Mouse (Mus musculus) adrenal gland, postnatal 4 days (tissue): ENCODE measurements around the gene Mid2. TPM values are rescaled to one million over a fixed set of nuclear protein-coding genes. Genes with fewer than 3 reads are reported as not detected.
A peak's percentile ranks its signal among the peaks of the same experiment; 100 is the strongest.
"Not testable (repeated sequence)": the region's sequence is repeated elsewhere in the genome, so short reads cannot be mapped to it uniquely, and the experiment has no call there.

Source experiments
- DNase-seq, 2 experiments: peaks; one replicate each; pipeline ENCODE4 v3.0.0; 2021 to 2022; ENCODE audit warnings: low spot score in 2 of 2, mixed read lengths in 2 of 2
- long read RNA-seq, 2 experiments: library from polyadenylated mRNA; stranded (forward); transcript quantifications; one replicate each; pipeline ENCODE4 v2.0.0; 2021
- total RNA-seq, 2 experiments: library from RNA; stranded (reverse); gene quantifications; 2 replicates each; pipeline ENCODE4 v1.2.3; 2021

Gene Mid2
- total RNA-seq = 10 to 100 TPM; 25.8 to 36.3 TPM
- long read RNA-seq, experiment 1, partial matches to known transcripts = 0 of 1 reads
- long read RNA-seq, experiment 1, other reads (novel, unspliced or antisense) = 1 of 1 reads
- long read RNA-seq, experiment 2 = 0 reads

DNA sequence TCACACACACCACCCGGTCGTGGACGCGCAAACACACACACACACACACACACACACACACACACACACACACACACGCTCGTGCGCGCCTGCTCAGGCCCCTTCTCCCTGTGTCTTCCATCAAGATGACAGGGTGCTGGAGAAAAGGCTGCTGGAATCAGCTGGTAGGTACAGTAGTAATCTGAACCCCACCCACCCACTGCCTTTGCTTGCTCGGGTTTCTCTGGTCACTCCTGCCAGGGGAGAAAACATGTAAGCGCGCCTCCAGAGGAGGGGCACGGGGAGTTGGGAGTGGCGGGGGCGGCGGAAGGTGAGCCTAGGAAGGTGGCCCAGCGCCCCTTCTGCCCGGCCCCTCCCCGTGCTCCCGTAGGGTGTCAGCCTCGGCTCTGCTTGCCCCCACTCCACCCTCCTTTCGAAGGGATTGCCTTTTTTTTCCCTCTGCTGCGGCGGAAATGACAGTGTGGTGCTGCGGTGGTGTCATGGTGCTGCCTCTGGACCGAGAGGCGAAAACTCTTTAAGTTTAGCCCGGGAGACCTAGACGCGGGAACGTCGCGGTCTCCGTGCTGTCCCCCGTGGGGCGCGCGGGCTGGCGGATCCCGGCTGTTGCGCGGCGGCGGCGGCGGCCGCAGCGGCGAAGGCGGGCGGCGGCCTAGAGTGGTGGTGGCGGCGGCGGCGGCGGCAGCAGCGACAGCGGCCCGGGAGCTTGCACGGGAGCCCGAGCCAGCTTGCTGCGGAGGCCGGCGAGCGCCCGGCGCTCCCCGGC is at the start of gene Mid2:
TSS of gene Mid2 (plus strand) at position 121 of the 763 bp plus-strand sequence.
- DNase-seq = peak; percentile 3 to 5

DNA sequence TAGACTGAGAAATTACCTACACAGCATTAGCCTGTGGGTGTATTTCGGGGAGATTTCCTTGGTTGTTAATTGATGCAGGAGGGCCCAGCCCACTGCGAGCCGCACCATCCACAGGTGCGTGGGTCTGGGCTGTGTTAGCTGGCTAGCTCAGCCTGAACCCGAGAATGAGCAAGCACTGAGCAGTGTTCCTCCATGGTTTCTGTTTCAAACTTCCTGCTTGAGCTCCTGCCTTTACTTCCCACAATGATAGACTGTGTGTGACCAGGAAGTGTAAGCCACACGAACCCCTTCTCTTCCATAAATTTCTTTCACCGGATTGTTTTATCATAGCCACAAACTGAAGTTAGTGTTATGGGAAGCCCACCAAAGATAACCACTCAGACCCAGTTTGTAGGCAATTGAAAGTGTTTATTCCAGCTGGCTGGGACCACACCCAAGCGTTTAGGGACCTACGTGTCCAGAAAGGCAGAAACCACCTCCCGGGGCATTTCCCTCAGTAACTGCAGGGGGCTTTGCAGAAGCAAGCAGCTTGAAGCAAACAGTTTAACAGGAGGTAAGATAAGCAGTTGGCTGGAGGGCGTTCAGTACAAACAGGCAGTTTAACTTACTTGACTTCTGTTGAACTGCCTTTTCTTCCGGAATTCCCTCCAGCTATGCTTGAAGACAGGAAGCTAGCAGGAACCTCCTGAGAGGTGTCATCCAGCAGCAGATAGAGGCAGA is 39.4 kb upstream of the Mid2 start:
- DNase-seq = no peak

DNA sequence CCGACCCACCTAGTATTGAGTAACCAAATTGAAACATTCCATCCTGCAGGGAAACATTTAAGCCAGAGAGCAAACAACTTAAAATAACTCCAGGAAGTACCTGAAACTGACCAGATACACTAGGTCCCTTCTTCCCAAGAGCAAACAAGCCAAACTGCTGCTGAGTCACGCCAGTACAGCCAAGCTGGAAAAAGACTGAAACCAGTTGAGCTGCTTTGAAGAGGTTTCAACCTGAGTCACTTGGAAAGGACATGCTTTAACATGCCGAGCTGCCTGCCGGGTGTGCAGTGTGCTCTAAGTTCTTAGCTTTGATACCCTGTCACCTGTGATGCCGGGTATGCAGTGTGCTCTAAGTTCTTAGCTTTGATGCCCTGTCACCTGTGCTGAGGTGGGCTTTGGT is 26.4 kb upstream of the Mid2 start:
- DNase-seq = no peak

DNA sequence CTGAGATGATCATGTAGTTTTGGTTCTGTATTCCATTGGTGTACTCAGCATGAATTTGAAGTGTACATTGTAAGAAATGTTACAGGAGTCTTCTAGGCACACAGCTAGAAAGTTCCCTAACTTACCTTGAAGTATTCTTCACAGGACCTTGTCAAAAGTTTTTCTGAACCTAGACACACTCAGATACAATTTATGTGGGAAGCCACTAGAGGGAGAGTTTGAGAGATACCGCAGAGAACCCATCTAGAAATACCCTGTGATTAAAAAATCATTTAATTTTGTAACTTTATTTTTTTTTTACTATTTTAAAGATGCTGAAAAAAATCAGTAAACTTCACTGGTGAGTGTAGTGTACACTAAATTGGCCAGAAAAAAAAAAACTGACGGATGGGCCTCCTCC is 24.8 kb upstream of the Mid2 start:
- DNase-seq = no peak

DNA sequence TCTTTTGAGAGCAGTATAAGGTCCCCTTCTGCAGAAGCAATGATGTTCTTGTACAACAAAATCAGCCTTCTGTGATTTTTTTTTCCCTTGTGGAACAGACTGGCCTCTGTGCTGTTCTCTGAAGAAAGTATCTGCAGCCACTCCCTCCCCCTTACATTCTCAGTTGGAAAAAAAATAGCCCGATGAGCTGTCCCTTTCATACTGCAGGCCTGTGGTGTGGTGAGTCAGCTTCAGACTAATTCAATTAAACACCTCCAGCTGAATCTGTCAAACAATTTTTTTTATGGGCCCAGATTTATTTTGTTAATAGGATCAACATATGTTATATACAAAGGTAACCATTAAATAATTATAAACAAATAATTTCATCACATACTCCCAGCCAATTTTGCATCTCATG is 3.7 kb upstream of the Mid2 start:
- no peak for DNase-seq

DNA sequence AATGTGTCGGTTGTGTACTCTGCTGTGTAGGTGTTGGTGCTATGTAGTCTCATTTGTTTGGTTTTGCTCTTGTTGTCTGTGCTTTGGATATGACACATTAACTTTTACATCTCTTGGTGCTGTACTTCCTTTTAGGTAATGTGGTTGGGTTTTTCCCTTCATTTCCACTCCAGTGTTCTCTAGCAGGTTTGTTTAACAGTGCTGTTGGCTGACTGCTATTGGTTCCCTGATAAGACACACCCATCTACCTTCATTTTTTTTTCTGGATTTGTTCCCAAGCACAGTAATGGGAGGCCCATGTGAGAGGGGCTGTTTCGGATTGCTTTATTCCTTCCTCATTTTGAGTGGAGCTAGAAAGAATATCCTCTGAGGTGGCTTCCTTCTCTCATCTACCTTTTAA is 883 bp upstream of the Mid2 start:
- no peak for DNase-seq

DNA sequence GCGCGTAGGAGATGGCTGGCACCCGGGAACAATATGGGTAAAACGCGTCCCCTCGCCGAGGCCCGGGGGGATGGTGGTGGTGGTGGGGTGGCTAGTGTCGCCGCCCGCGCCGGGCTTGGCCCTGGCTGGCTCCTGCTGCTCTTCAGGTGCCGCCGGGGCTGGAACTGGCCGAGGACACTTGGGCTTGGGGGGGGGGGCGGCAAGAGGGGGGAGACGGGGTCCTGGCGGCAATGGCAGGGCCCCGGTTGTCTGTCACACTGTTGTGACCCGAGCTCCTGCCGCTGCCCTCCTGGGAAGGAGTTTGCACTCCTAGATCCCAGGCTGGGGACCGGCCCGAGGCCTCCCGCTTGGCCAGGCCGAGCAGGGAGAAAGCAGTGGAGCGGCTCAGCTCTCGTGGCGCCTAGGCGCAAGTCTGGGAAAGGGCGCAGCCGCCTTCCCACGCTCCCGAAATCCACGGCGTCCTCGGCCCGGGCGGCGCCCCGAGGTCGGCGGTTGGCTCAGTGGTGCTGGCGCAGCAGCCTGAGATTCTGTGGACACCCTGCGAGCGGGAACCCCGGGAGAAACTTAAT is 927 bp downstream of the Mid2 start:
- DNase-seq = peak; percentile 4 to 11

DNA sequence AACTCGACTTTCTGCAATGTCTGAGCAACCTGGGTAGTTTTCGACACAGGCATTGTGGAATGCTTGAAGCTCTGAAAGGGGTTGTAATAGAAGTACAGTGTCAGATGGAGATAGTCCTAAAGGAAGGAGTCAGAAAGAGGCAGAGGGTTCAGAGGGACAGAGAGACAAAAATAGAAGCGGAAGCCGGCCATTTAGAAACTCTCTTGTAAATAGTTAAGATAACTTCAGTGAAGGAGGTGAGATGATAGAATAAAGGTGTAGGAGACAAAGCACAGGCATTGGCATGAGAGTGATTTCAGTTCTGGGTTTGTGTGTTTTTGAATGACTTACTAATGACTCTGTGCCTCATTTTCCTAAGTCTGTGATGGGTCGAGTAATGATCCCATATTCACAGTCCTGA is 11.0 kb downstream of the Mid2 start:
- no peak for DNase-seq

DNA sequence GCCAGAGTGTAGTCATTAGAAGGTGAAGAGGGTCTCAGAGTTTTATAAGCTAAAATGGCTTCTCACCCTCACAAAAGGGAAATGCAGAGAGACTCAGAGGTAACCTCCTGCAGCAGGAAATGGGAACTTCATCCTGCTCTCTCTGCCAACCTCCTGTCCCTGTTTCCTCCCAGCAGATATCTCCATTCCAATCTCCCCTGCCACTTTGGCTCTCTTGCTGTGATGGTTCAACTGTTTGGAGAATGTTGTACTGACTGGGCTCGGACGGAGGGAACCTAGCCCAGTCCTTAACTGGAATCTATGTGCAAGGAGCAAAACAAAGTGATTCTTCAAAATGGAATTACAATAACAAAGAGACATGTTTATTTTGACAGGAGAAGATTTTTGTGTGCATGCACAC is 23.9 kb downstream of the Mid2 start:
- no peak for DNase-seq

DNA sequence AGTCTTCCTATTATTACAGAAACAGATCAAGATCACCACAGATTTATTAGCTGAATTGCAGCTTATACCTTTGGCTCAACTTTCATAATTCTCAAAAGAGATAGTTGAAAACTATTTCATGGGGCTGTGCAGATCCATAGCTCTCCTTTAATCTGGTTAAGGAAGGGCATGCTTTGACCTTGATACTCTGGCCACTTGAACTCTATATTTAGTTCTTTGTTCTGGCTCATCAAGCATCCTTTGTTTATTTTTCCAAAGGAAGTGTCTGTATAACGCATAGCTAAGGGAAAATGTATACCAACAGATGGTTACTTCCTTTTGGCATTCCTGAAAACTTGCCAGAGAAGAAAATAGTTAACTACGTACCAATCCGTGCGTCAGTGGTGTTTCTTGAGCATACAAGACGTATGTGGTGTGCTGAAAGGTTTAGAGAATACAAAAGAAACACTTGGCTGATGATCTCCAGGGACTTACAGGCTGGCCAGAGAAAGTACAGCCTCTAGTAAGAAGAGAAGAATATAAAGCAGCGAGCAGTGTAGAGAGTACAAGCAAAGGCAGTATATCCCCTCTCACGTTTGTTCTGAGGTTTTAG is 33.6 kb downstream of the Mid2 start:
- DNase-seq = not testable (repeated sequence)

DNA sequence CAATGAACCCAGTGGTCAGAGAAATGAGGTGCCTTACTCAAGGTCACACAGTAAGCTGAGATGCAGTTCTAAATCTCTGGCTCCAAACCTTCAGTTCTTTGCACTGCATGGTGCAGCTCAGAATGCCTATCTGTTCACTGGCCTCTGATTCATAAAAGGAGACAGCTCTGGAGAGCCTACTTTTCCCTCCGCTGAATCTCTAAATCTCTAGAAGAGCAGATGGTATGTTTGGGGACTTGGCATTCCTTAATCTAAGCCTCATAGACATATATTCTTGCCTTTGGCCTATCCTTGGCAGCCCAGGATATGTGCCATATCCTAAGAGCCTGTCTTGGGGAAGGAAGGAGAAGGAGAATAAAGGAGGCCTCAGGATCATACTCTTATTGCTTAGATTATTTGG is 38.8 kb downstream of the Mid2 start:
- no peak for DNase-seq

DNA sequence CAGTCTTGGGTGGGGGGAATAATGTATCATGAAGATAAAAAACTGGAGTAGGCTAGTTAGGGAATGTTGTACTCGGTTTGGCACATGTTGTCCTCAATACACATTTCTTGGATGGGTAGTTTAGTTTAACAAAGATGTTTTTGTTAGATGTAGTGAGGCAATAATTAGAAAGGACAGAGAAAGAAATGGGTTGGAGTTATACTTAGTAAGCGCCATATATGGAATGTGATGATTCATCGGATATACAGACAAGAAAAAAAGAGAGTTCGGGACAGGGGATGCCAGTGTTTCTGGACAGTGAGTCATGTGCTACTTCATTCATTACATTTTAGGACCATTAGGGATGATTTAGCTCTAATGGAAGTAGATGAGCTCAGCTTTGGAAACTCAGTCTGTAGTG is 41.7 kb downstream of the Mid2 start:
- DNase-seq = no peak

DNA sequence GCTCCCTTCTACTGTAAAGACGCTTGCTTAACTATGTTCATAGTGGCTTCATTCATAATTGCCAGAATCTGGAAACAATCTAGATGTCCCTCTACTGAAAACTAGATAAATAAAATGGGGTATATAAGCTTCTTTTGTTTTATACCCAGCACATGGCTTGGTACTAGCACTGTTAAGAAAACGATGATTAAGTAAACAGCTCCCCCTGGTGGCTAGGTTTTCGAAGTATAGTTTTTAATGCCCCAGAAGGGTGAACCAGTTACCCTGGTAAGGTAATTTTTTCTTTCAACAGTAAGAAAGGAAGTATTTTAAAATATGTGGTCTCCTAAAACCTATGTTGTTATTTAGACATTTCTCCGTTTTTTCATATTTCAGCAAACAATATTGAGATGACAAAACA is 58.0 kb downstream of the Mid2 start:
- no peak for DNase-seq

DNA sequence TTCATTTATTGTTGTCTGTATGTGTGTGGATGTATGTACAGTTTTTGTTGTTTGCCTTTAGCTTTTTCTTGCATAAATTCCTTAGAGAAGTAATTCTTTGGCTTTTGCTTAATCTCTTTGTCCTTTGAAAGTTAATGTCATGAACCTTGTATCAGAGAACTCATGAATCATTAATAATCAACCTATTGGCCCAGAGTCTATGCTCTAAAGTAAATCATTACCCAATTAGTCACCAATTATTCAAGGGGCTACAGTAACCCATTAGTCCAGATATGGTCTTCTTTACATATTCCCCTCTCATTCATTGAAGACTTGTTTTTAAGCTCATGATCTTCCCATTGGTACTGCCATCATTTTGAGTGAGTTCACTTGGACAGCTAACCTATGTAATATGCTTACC is 74.6 kb downstream of the Mid2 start:
- DNase-seq = no peak

DNA sequence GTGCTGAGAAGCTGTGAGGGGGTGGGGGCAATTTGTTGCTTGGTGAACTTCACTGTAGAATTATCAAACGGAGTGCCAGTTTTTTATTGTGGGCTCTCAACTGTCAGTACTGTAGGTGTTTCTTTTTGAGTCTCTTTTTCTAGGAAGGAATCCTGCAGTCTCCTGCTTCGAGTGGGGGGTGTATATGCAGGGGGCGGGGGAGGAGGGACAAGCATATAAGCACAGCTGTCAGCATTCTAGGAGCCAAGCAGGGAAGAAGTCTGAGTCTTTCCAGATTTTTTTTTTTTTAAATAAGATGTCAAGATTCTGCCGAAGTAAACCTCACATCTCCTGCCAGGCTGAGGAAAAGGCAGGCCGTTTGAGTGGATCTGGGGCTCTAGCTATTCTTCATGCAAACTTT is 78.8 kb downstream of the Mid2 start:
- DNase-seq = no peak

DNA sequence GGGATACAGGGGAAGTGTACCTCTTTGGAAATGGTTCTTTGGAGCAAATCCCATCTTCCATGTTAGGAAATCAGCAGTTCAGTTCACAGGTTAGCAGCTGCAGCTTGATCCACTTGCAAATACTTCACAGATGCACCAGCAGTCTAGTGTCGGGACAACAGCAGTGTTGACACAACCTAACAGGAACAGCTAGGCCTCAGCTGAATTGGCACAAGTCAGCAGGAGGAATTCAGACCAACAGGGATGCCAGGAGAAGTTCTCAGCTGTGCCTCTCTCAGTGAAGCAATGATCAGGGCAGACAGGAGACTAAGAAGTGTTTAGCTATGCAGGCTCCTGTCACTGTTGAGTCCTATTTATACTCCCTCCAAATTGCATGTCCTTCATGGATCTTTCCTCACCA is 105.4 kb downstream of the Mid2 start:
- DNase-seq = no peak

DNA sequence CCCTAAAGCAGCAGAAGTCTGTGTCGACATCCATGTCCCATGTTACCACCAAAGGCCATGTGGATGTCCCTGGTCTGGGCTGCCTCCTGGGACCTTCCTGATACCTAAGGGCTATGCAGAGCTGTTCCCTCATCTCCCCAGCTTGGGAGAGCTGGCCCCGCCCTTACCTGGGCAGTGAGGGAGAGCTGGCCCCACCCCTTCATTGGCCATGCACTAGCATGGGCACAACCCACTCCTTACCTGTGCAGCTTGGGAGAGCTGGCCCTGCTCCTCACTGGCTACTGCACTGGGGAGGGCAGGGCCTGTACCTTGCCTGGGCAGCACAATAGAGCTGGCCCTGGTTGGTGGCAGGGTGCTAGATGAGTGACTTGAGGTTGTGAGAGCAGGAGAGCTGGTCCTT is 140.9 kb downstream of the Mid2 start:
- no peak for DNase-seq

DNA sequence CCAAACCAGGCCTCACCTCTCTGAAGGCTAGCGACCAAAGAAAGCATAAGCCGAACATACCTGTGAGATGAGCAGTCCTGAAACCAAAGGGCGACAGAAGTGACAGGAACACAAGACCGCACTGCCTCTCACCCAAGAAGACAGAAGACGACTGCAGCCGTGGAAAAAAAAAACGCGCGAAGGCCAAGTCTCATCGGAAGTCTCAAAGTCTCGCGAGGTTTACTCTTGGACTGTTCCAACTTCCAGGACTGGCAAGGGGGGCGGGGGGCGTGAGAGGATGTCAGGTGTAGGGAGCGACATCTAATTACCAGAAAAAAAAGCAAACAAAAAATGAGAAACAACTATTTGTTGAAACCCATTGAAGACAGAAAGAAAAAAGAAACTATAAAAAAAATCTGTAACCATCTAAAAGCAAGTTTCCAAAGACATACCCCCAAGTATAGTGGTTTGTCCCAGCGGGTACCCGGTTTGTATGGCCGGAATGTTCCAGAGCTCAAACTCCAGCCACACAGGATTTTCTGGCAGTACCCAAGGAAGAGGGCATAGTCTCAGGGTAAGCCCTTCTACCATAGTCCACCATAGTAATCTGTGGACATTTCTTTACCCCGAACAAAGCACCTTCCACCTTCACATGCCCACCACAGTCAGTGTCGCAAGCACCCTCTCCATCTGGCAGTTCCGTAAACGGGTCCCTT is 149.1 kb downstream of the Mid2 start, which contains the start of gene Tex13b:
TSS of gene Tex13b (minus strand) at position 122 of the 695 bp plus-strand sequence.
- DNase-seq = no peak
